Mouse (Mus musculus) forebrain, postnatal 0 days (tissue): ENCODE results near the gene Fdx1l. TPM values are rescaled to one million over a fixed set of nuclear protein-coding genes. Genes with fewer than 3 reads are reported as not detected.

ENCODE experiments used
- ATAC-seq: fragments of 200-750 bp; cut with Nextera tagmentation; 2 replicates; pipeline ENCODE4 v1.8.0; 2017; ENCODE audit warnings: mild to moderate bottlenecking, moderate library complexity
- DNase-seq: peaks from one replicate; pipeline ENCODE4 v3.0.0-alpha.2; 2015
- H3K27ac ChIP-seq: fragments of 300-500 bp; sonication (generic); 2 replicates; pipeline ENCODE4 v1.5.1; 2014; ENCODE audit warnings: low read depth, mild to moderate bottlenecking, antibody characterized with exemption, low read length, moderate library complexity, mixed read lengths
- H3K27me3 ChIP-seq: fragments of 300-500 bp; sonication (generic); 2 replicates; pipeline ENCODE4 v1.6.1; 2014; ENCODE audit warnings: mild to moderate bottlenecking, low read length, mixed read lengths; ENCODE audit not compliant: insufficient read depth
- H3K36me3 ChIP-seq: fragments of 300-500 bp; sonication (generic); 2 replicates; pipeline ENCODE4 v1.6.1; 2014; ENCODE audit warnings: mild to moderate bottlenecking, moderate library complexity; ENCODE audit not compliant: insufficient read depth
- H3K4me1 ChIP-seq: fragments of 300-500 bp; sonication (generic); 2 replicates; pipeline ENCODE4 v1.6.1; 2014; ENCODE audit warnings: antibody characterized with exemption; ENCODE audit not compliant: insufficient read depth
- H3K4me2 ChIP-seq: fragments of 300-500 bp; sonication (generic); 2 replicates; pipeline ENCODE4 v1.6.1; 2014; ENCODE audit warnings: low read depth, mild to moderate bottlenecking, moderate library complexity
- H3K4me3 ChIP-seq: fragments of 300-500 bp; sonication (generic); 2 replicates; pipeline ENCODE4 v1.5.1; 2014; ENCODE audit warnings: low read depth, low read length, mixed read lengths
- H3K9ac ChIP-seq: fragments of 300-500 bp; sonication (generic); 2 replicates; pipeline ENCODE4 v1.6.1; 2014; ENCODE audit warnings: mild to moderate bottlenecking
- H3K9me3 ChIP-seq: fragments of 300-500 bp; sonication (generic); 2 replicates; pipeline ENCODE4 v1.6.1; 2016; ENCODE audit warnings: low read length
- CTCF ChIP-seq: sonication (generic); IDR thresholded peaks from 2 replicates; pipeline ENCODE4 v1.5.1; 2016; ENCODE audit warnings: antibody characterized with exemption, control low read depth, low read depth
- WGBS: fragments of 180-500 bp; shearing (Covaris S2); extraction: QIAGEN DNeasy Blood & Tissue Kit; methylation state at CpG from one replicate; pipeline ENCODE4 v1.1.7; 2014; 5-methylcytosine and 5-hydroxymethylcytosine counted together
- polyA plus RNA-seq: library from polyadenylated mRNA; unstranded; fragments of >200 nt; fragmentation: Nextera tagmentation; extraction: Ambion mirVana; gene quantifications from 2 replicates; pipeline ENCODE4 v1.2.1, GENCODE M21; 2015
- total RNA-seq: library from RNA; depleted of rRNA; stranded (reverse); fragments of >200 nt; gene quantifications from 2 replicates; pipeline ENCODE4 v1.2.3, GENCODE M21; 2014; rRNA removed

The Fdx1l gene
- 63.2 and 69.2 TPM in 2 replicates for total RNA-seq
- 79.4 and 94.9 TPM in 2 replicates for polyA plus RNA-seq

DNA sequence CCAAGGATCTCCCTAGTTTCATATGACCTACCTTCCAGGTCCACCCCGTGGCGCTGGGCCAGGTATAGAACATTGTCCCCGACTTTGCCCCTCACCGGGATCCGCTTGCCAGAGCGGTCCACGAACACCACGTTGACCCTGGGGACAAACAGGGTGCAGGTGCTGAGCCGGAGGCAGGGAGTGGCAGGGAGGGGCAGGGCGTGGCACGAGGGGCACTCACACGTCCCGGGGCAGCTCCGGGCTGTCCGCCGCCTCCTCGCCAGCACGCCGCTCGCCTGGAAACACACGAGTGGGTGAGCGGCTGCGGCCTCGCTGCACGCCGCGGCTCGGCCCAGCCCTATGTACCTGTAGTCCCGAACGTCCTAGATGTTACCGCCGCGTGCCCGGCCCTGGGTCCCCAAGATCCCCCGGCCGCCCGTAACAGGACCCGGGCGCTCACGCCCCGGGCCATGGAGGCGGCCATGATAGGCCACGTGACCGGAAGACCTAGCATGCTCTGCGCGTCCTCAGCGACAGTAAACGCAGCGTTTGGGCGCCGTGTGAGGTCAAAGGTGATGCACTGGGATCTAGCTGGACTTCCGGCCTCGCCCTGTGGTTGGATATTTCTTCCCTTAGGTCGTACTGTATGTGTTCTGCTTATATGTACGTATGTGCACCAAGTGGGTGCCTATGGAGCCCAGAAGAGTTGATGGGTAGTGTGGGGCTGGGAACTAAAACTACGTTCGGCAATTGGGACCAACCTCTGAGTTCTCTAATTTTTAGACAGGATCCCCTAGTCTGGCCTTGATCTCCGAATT is at the start of gene Fdx1l, which contains the start of gene Gm49373:
TSS of gene Fdx1l (minus strand) at position 571 of the 797 bp plus-strand sequence.
TSS of gene Gm49373 (minus strand) at position 53 of the 797 bp plus-strand sequence.
- 3% methylated on average over 57 of the region's 58 CpGs for WGBS
- H3K27me3 ChIP-seq, result no peaks in the 10 kb centered on the region
- peak; percentile 94 for DNase-seq

DNA sequence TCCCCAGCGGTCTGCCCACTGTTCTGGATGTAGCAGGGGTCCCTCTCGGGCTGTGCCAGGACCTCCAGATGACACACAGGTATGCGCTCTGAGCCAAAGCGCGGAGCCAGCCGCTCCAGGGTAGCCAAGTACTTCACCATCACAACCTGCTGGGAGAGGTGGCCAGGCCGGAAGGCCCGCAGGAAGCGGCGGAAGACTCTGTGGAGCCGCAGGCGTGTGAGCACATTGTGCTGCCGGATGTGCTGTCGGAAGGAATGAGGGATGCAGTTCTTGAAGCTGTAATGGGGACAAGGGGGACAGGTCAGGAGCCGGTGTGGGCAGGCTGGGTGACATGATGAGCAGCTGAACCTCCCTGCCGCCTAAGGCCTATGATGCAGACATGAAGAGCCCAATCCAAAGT is 48.1 kb upstream of the Fdx1l start:
- ATAC-seq (no peak), DNase-seq (no peak)
- Histone ChIP-seq H3K36me3 (peaks cover 38% of the 10 kb centered on the region), H3K9me3 (no peaks in the 10 kb centered on the region), H3K4me3 (no peak overlapping the region), H3K9ac (no peak overlapping the region), H3K4me2 (no peak overlapping the region), H3K27me3 (no peaks in the 10 kb centered on the region), H3K4me1 (no peaks in the 10 kb centered on the region), H3K27ac (no peak overlapping the region)
- 88% methylated on average over 16 of the region's 16 CpGs for WGBS
- TF ChIP-seq CTCF, result no peak

More for the DNA sequence above, at the start of gene Fdx1l, which contains the start of gene Gm49373:
- Histone ChIP-seq H3K27ac (peak within 1 kb of the TSS; percentile 71), H3K9ac (peak within 1 kb of the TSS; percentile 77), H3K4me2 (peak within 1 kb of the TSS; percentile 97), H3K36me3 (peaks cover 40% of the 10 kb centered on the region), H3K9me3 (no peaks in the 10 kb centered on the region), H3K4me3 (peak within 1 kb of the TSS; percentile 84), H3K4me1 (peaks cover 7% of the 10 kb centered on the region; the same call in 1 of the 2 replicates)
- ATAC-seq, result peak; percentile 97
- TF ChIP-seq CTCF, result no peak

DNA sequence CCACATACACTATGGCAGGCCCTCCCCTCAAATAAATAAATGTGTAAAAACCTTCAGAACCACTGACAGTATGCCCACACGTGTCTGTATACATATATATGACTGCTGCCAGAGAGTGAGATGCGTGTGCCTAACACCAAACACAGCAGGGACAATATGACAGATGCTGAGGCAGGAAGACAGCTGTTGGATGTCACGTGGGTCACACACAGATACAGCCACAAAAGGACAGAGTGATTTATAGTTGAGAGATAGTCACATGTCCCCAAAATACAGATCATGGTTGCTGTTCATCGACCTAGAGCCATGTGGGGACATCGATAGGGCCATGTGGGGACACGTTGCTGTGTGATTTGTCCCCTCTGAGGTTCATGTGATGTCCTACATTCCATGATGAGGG is 43.7 kb upstream of the Fdx1l start:
- Histone ChIP-seq H3K9me3 (no peaks in the 10 kb centered on the region), H3K27me3 (no peaks in the 10 kb centered on the region), H3K27ac (no peak overlapping the region), H3K4me2 (no peak overlapping the region), H3K9ac (no peak overlapping the region), H3K4me1 (no peaks in the 10 kb centered on the region), H3K4me3 (no peak overlapping the region), H3K36me3 (peaks cover 20% of the 10 kb centered on the region)
- TF ChIP-seq CTCF, result no peak
- WGBS, result 81% methylated on average over 6 of the region's 6 CpGs
- ATAC-seq (no peak), DNase-seq (no peak)

DNA sequence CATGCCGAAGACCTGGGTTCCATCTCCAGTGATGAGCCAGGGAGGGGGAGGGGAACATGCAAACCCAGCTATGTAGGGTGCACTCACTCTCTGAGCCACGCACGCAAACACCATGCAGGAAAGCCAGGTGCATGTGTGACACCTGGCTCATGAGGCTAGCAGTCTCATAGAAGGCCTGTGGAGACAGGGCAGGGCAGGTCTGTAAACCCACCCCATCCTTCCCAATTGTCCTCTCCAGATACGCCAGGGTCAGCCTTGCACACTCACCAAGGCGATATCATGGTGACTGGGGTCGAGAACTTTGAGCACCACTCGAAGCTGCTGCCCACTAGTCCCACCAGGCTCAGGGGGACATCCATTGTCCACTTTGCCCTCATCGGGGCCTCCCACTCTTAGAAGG is 41.7 kb upstream of the Fdx1l start:
- H3K27me3 ChIP-seq, result no peaks in the 10 kb centered on the region
- no peak for TF ChIP-seq CTCF
- no peaks in the 10 kb centered on the region for H3K4me1 ChIP-seq
- ATAC-seq (no peak), DNase-seq (no peak)
- no peak overlapping the region for H3K4me3 ChIP-seq
- no peak overlapping the region for H3K4me2 ChIP-seq
- WGBS, result 89% methylated on average over 8 of the region's 8 CpGs
- H3K9ac ChIP-seq, result no peak overlapping the region
- peaks cover 7% of the 10 kb centered on the region; the same call in 1 of the 2 replicates for H3K36me3 ChIP-seq
- no peaks in the 10 kb centered on the region for H3K9me3 ChIP-seq
- no peak overlapping the region for H3K27ac ChIP-seq

DNA sequence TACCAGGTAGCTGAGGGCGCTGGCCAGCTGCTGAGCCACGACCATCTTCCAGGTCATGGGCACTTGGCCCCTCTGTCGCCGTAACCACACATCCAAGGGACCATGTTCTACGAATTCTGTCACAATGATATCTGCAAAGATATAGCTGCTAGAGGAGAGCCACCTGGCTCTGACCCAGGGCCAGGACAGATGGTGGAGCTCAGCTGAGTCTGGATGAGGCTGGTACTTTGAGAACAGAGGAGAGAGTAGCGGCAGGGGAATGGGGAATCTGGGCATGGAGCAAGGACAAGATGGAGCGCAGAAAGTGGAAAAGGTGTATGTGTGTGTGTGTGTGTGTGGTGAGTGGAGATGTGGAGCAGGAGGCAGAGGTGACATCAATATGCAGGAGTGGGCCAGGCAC is 40.8 kb upstream of the Fdx1l start:
- no peak for ATAC-seq
- no peak for DNase-seq
- Histone ChIP-seq H3K36me3 (peaks cover 3% of the 10 kb centered on the region; the same call in 1 of the 2 replicates), H3K27me3 (no peaks in the 10 kb centered on the region), H3K27ac (no peak overlapping the region), H3K4me1 (no peaks in the 10 kb centered on the region), H3K9ac (no peak overlapping the region), H3K9me3 (no peaks in the 10 kb centered on the region), H3K4me3 (no peak overlapping the region), H3K4me2 (no peak overlapping the region)
- 86% methylated on average over 7 of the region's 7 CpGs for WGBS
- TF ChIP-seq CTCF, result no peak

DNA sequence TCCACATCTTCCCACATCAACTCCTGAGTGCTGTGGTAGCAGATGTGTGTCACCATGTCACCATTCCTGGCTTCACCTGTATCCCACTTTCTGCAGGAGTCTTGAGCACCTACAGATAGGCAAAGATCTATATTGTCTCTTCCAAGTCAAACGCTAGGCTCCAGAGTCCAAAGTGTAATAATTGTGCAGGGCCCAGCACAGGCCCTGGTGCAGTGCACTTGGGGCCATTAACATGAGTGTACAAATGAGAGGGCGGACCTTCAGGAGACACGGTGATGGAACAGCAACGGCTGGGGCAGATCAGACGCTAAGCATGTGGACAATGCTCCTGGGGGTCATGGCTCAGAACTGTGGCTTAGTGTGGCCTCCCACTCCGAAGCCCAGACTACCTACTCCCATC is 40.3 kb upstream of the Fdx1l start:
- no peaks in the 10 kb centered on the region for H3K9me3 ChIP-seq
- TF ChIP-seq CTCF, result no peak

DNA sequence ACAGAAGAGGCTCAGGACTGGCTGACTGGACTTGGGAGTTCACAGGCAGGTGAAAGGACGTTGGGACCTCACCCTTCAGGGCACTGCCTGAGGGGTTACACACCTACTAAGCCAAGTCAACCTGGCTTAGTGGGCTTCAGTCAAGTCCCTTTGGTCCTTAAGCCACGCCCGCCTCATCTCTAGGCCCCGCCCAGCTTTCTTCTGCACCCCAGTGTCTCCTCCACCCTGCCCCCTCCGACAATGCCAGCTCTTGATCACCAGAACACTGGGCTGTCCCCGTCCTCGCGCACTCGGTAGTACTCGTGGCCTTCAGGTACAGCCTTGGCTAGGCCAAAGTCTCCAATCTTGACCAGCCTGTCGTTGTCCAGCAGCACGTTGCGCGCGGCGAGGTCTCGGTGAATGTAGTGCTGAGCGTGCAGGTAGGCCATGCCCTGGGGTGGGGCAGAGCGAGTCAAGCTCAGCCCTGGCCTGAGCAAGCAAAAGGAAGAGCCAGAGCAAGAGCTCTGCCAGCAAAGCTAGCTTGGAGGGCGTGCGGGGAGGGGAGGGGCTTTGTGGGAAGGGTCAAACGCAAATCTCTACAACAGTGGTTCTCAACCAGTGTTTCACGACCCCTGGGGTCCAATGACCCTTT is 34.3 kb upstream of the Fdx1l start:
- Histone ChIP-seq H3K4me2 (no peak overlapping the region), H3K9ac (no peak overlapping the region), H3K9me3 (no peaks in the 10 kb centered on the region), H3K27ac (no peak overlapping the region), H3K4me1 (no peaks in the 10 kb centered on the region), H3K36me3 (peaks cover 7% of the 10 kb centered on the region; the same call in 1 of the 2 replicates), H3K4me3 (no peak overlapping the region), H3K27me3 (no peaks in the 10 kb centered on the region)
- ATAC-seq (no peak), DNase-seq (no peak)
- WGBS, result 44% methylated on average over 23 of the region's 23 CpGs
- TF ChIP-seq CTCF, result no peak

More for the DNA sequence above, 40.3 kb upstream of the Fdx1l start:
- DNase-seq, result no peak
- Histone ChIP-seq H3K27me3 (no peaks in the 10 kb centered on the region), H3K4me1 (no peaks in the 10 kb centered on the region), H3K27ac (no peak overlapping the region), H3K4me2 (no peak overlapping the region), H3K9ac (no peak overlapping the region), H3K36me3 (peaks cover 3% of the 10 kb centered on the region; the same call in 1 of the 2 replicates), H3K4me3 (no peak overlapping the region)
- 89% methylated on average over 6 of the region's 6 CpGs for WGBS
- ATAC-seq, result no peak
